Mouse (Mus musculus) lung, embryonic 16.5 days (tissue): ENCODE data around the gene Cyp4v3. TPM values are rescaled to one million over a fixed set of nuclear protein-coding genes. Genes with fewer than 3 reads are reported as not detected.

ENCODE experiments used
- ATAC-seq: fragments of 200-750 bp; cut with Nextera tagmentation; 2 replicates; pipeline ENCODE4 v1.8.0; 2017; ENCODE audit warnings: low read depth, mild to moderate bottlenecking, moderate library complexity
- H3K27ac ChIP-seq: fragments of 300-500 bp; sonication (generic); 2 replicates; pipeline ENCODE4 v1.5.1; 2014; ENCODE audit warnings: mild to moderate bottlenecking, control low read depth, low read length
- H3K27me3 ChIP-seq: fragments of 300-500 bp; sonication (generic); 2 replicates; pipeline ENCODE4 v1.6.1; 2014; ENCODE audit warnings: low read depth, low read length, mixed read lengths; ENCODE audit not compliant: control insufficient read depth, insufficient read depth
- H3K36me3 ChIP-seq: fragments of 300-500 bp; sonication (generic); 2 replicates; pipeline ENCODE4 v1.6.1; 2014; ENCODE audit warnings: low read length; ENCODE audit not compliant: control insufficient read depth, insufficient read depth
- H3K4me1 ChIP-seq: fragments of 300-500 bp; sonication (generic); replicated peaks from 2 replicates; pipeline ENCODE4 v1.6.1; 2014; ENCODE audit warnings: low read length, mixed read lengths; ENCODE audit not compliant: control insufficient read depth, insufficient read depth
- H3K4me2 ChIP-seq: fragments of 300-500 bp; sonication (generic); 2 replicates; pipeline ENCODE4 v1.6.1; 2014; ENCODE audit warnings: low read depth, low read length, control low read depth
- H3K4me3 ChIP-seq: fragments of 300-500 bp; sonication (generic); 2 replicates; pipeline ENCODE4 v1.5.1; 2014; ENCODE audit warnings: mild to moderate bottlenecking, low read length, control low read depth
- H3K9ac ChIP-seq: fragments of 300-500 bp; sonication (generic); 2 replicates; pipeline ENCODE4 v1.6.1; 2014; ENCODE audit warnings: low read length, control low read depth
- H3K9me3 ChIP-seq: fragments of 300-500 bp; sonication (generic); 2 replicates; pipeline ENCODE4 v1.6.1; 2016; ENCODE audit warnings: low read length; ENCODE audit not compliant: control insufficient read depth
- WGBS: fragments of 180-500 bp; shearing (Covaris S2); extraction: QIAGEN DNeasy Blood & Tissue Kit; methylation state at CpG from one replicate; pipeline ENCODE4 v1.1.7; 2014; 5-methylcytosine and 5-hydroxymethylcytosine counted together
- polyA plus RNA-seq: library from polyadenylated mRNA; unstranded; fragments of >200 nt; fragmentation: Nextera tagmentation; extraction: Ambion mirVana; gene quantifications from 2 replicates; pipeline ENCODE4 v1.2.1, GENCODE M21; 2015

Cyp4v3 gene
- polyA plus RNA-seq, 1 experiment from 2014 or later, result 1.4 TPM

DNA sequence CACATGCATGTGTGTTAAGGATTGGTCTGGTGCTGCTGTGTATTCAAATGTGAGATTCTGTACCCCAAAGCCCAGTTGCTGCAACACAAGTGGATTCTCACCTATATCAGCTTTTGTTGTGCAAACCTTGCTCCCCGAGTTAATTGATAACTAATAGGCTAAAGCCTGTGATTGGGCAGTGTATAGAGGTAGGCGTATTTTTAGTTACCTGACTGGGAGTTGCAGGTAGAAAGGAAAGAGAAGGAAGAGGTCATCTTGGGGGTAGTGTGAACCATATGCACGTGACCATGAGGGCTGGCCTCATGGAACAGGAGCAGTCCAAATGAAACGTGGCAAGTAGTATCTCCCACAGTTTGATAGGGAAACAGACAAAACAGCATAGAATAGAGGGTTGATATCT lies 68.1 kb downstream of the Cyp4v3 start:
- H3K4me1 ChIP-seq, result peaks cover 7% of the 10 kb centered on the region; the same call in 1 of the 2 replicates
- no peak overlapping the region for H3K4me3 ChIP-seq
- H3K4me2 ChIP-seq, result no peak overlapping the region
- H3K9me3 ChIP-seq, result no peaks in the 10 kb centered on the region
- WGBS, result 80% methylated on average over 4 of the region's 4 CpGs
- ATAC-seq, result no peak
- H3K27me3 ChIP-seq, result no peaks in the 10 kb centered on the region
- no peak overlapping the region for H3K27ac ChIP-seq
- H3K36me3 ChIP-seq, result no peaks in the 10 kb centered on the region
- H3K9ac ChIP-seq, result no peak overlapping the region

GRCm38 (mm10) chr8:45262851-45263250 lies 70.2 kb downstream of the Cyp4v3 start:
- Histone ChIP-seq H3K4me2 (no peak overlapping the region), H3K36me3 (no peaks in the 10 kb centered on the region), H3K9ac (no peak overlapping the region), H3K27me3 (no peaks in the 10 kb centered on the region), H3K4me1 (peaks cover 2% of the 10 kb centered on the region; the same call in 1 of the 2 replicates), H3K27ac (no peak overlapping the region), H3K4me3 (no peak overlapping the region), H3K9me3 (no peaks in the 10 kb centered on the region)
- WGBS, result 76% methylated on average over 3 of the region's 3 CpGs
- no peak for ATAC-seq

DNA sequence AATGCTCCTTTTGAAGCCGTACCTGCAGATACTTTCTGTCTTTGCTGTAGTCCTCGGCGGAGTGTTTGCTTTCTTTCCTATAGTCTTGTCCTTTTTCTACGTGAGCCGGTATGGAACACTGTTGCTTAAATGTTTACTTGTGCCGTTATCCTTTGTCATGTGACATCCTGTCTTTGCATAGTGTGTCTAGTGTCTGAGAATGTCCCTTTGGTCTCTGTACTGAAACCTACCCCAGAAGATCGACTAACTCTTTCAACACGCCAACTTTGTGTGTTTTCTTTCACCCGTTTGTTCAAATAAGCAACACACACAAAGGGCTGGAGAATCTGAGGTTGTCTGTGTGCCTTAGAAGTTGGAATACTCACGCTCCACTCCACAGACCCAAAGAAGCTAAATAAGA lies 71.1 kb downstream of the Cyp4v3 start, which contains the start of gene F11:
Gene F11 (minus strand): TSS at position 112 of the 400 bp plus-strand sequence.
- no peaks in the 10 kb centered on the region for H3K9me3 ChIP-seq
- ATAC-seq, result no peak
- no peak within 1 kb of the TSS for H3K9ac ChIP-seq
- H3K27me3 ChIP-seq, result no peaks in the 10 kb centered on the region
- H3K4me2 ChIP-seq, result no peak within 1 kb of the TSS
- H3K36me3 ChIP-seq, result no peaks in the 10 kb centered on the region
- H3K4me1 ChIP-seq, result no peaks in the 10 kb centered on the region
- no peak within 1 kb of the TSS for H3K27ac ChIP-seq
- no peak within 1 kb of the TSS for H3K4me3 ChIP-seq
- WGBS, result 41% methylated on average over 10 of the region's 10 CpGs

DNA sequence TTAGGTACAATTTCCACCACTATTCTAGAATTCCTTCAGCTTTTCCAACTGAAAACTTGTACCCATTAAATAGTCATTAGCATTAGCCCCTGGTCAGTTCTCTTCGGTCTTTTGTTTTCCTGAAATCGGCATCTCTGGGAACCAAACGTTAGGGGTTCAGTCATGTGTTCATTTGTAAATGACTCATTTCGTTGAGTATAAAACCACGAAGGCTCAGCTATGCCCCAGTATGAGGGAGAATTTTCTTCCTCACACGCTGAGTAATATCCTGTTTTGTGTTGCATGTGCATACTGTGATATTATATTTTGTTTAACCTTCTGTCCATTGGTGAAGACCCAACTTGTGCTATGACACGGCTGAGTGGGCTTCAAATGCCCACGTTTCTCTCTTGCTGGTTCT lies 74.6 kb downstream of the Cyp4v3 start:
- WGBS, result 78% methylated on average over 8 of the region's 8 CpGs
- Histone ChIP-seq H3K27ac (no peak overlapping the region), H3K4me1 (no peaks in the 10 kb centered on the region), H3K9ac (no peak overlapping the region), H3K9me3 (no peaks in the 10 kb centered on the region), H3K36me3 (no peaks in the 10 kb centered on the region), H3K4me2 (no peak overlapping the region), H3K27me3 (no peaks in the 10 kb centered on the region), H3K4me3 (no peak overlapping the region)
- no peak for ATAC-seq

GRCm38 (mm10) chr8:45255040-45255439 lies 78.0 kb downstream of the Cyp4v3 start:
- H3K36me3 ChIP-seq, result no peaks in the 10 kb centered on the region
- ATAC-seq, result no peak
- 82% methylated on average over 12 of the region's 12 CpGs for WGBS
- no peaks in the 10 kb centered on the region for H3K27me3 ChIP-seq
- no peaks in the 10 kb centered on the region for H3K9me3 ChIP-seq
- no peaks in the 10 kb centered on the region for H3K4me1 ChIP-seq
- H3K4me2 ChIP-seq, result no peak overlapping the region
- H3K4me3 ChIP-seq, result no peak overlapping the region
- H3K27ac ChIP-seq, result no peak overlapping the region
- no peak overlapping the region for H3K9ac ChIP-seq

Other genes with a start within 250 kb of the Cyp4v3 start
- gene F11, start 71.2 kb downstream of the Cyp4v3 start, polyA plus RNA-seq, result 0.16 and 0.73 TPM in 2 replicates
- 0.03 and 0.39 TPM in 2 replicates for gene Klkb1, start 38.4 kb downstream of the Cyp4v3 start, polyA plus RNA-seq
- gene Gm45753, start 24.8 kb downstream of the Cyp4v3 start, polyA plus RNA-seq, result 0.10 TPM in 1 of 2 replicates, not detected in the other
- gene Fam149a, start 49.1 kb upstream of the Cyp4v3 start, polyA plus RNA-seq, result 8.7 and 9.8 TPM in 2 replicates
- 2.7 and 4.7 TPM in 2 replicates for gene Tlr3, start 77.9 kb upstream of the Cyp4v3 start, polyA plus RNA-seq
- gene Sorbs2, start 174.6 kb upstream of the Cyp4v3 start, polyA plus RNA-seq, result 19.2 and 23.9 TPM in 2 replicates